Mouse (Mus musculus): Measurements from ENCODE around the gene Spag16.

The Spag16 gene

GRCm38 (mm10) chr1:70082208-70082878, 255.6 kb downstream of the Spag16 start:
- DNase-seq (ENCODE audit: low spot score in 2 of 2) = no peak

DNA sequence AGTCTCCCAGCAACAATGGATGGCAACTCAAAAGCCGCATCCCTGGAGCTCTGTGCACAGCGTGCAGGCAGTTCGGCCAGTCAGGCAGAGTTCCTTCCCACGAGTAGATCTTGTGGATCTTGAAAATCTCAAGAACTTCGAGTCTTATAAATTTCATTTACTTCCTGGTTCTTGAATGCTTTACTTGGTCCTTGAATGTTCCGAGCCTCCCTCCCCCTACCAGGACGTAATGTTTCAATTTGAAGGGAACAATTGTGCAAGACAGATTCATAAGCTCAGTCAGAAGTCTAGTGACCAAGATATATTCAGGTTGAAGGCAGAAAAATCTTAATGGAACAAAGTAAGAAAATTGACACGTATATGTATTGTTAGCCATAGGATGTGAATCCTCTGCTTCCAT, 277.9 kb downstream of the Spag16 start:
- no peak for DNase-seq (ENCODE audit: low spot score in 2 of 2)

DNA sequence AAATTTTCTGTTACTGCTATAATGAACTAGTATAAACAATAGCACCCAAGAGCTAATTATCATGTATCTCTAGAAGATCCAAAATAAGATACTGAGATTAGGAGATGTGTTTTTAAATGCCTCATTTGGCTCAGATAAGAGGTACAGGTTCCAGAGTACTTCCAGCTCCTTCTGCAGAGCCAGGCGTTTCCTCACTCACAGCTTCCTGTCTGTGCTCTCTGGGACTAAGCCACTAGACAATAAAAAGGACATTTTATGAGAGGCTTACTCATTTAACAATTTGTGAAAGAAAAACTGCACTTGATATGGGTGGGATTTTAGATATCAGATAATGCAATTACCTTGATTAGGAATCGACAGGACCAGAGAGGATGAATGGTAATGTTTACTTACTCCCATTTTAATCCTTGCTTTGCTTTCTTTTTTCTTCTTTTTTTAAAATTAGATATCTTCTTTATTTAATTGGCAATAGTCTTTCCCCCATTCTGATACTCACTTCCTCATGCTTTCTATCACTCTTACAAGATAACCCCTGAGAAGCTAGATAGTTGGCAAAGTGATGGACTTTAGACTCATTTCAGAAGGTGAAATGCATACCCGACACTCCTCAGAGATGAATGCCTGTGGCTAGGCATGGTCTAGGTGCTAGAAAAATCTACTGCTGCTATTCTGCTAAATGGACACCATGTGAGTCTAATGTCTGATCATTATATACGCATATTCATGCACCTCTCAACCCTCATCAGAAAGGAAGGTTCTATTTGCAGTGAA, 289.6 kb downstream of the Spag16 start:
- DNase-seq (ENCODE audit: low spot score in 2 of 2) = no peak

DNA sequence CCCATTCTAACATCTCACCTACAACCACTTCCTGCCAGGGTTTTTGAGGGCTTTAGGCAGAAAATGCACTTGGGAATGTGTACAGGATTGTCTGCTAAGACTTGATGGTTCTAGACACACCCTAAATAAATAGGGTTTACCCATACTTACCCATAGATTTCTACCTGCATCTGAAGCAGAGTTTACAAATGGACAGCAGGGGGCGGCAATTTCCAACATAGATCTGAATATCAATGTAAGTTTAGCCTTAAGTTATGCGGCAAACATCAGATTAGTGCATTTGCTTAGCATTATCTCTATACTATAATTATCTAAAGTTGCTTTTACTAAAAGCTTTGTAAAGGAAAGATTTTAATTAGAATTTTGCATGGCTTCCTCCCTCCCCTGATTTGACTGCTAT, 301.3 kb downstream of the Spag16 start:
- DNase-seq (ENCODE audit: low spot score in 2 of 2) = peak in 1 of 2 experiments; percentile 13

- no peak for DNase-seq (ENCODE audit: low spot score in 2 of 2)
Observed at GRCm38 (mm10) chr1:70135547-70135946, 308.8 kb downstream of the Spag16 start.

DNA sequence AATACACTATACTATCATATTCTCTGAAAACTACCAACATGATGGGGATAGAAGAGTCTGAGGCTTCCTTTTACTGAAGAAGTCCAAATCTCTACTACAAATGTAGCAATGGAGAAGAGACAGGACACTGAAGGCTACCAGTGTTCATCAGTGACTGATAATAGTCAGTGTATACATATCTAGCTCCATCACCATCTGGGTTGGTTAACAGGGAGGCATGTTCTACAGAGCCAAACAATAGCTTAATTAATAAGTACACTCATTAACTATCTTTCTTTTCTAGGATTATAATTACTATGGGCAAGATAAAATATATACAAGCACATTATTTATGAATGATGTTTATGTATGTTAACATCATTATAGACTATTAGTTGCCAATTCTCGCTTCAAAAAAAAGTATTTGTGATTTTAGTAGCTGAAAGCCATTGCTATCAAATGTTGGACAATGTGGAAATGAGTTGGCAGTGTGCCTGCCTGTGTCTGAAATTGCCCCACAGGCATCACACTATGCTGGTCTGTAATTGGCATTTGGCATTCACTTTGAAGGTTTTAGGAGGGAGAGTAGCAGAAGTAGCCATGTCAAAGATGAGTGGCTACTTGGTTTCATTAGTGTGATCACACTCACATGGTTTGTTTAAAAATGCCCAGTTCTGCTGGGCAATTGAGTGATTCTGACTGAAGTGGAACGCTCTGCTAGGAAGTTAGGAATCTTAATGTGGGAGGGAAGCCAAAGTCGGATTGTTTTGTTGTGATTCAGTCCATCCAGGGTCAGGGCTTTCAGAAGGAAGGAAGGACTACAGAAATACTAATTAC, 338.8 kb downstream of the Spag16 start:
- no peak for DNase-seq (ENCODE audit: low spot score in 2 of 2)

DNA sequence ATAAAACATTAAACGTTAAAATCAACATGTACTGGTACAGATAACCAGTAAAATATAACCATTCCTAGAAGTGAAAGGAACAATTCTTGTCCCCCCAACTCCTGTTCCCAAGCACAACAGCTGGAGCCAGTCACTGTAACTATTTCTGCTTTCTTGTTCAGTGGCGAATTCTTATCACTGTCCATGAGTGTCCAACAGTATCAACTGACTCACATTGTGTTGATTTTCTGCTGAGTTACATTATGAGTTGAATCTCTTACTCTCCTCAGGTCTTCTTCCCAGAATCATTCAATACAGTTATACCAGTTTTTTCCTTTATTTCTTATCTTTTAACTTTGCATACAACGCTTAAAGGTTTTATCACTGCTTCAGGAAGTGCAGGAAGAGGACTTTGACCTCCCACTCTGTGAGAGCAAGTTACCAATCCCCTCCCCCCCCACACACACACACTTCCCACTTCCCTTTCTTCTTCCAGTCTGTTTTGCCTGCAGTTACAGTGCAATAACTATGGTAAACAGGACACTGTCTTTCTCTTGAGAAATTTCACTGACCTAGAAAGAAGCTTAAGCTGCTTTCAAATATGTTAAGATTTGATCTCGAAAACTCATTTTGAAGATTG, 353.5 kb downstream of the Spag16 start:
- DNase-seq (ENCODE audit: low spot score in 2 of 2) = no peak

DNA sequence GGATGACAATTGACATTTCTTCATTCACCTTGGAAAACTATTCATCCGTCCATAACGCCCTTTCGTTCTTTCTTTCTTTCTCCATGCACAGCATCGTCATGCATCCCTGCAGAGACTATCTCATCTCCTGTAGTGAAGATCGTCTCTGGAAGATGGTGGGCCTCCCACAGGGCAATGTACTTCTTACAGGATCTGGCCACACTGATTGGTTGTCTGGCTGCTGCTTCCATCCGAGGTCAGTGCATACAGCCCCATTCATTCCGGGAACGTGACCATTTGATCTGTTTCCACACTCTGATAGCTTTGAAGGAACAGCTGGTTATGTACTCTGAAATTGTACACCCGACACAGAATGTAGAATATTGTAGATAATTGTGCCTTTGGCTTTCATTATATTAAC, 438.0 kb downstream of the Spag16 start:
- DNase-seq (ENCODE audit: low spot score in 2 of 2) = no peak

DNA sequence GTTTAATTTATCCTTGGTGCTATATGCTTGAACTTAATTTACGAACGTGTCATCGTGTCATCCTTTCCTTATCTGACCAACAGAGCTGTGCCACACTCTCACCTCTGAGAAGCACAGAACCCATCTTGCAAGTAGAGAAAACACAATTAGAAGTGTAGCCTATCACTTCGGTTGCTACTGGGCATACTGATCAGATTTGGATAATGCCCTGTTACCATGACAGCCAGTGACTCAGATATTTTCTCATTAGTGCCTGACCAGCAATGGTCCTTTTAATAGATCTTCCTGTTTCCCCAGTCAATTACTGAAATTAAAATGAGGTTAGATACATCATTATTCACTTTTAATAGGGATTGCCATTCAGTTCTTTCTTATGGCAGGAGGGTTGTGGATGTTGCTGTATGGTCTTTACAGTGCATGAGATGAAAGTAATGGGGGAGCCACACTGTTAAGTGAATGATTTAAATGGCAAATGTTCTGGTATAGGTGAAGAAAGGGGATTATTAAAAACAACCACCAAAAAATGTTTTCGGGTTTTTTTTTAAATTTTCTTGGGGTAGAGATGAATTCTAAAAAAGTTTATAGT, 439.2 kb downstream of the Spag16 start:
- no peak for DNase-seq (ENCODE audit: low spot score in 2 of 2)

DNA sequence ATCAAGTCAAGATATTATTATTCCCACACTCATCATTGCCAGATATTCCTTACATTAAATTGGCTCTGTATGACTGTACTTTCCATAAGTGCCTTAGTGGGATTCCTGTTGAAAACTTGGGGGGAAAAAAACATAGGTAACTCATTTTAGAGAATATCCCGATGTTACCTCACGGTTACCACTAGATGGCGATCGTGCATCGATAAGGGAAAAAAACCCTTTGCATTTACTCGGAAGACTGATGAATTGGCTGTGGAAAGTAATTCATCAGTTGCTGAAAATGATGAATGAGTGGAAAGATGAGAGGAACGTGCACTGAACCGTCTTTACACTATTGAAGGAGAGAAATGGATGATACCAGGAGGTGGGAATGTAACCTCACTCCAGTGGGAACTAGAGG, 443.4 kb downstream of the Spag16 start:
- peak in 1 of 2 experiments; percentile 22 for DNase-seq (ENCODE audit: low spot score in 2 of 2)

GRCm38 (mm10) chr1:70272753-70273152, 446.0 kb downstream of the Spag16 start:
- DNase-seq (ENCODE audit: low spot score in 2 of 2) = no peak

- DNase-seq (ENCODE audit: low spot score in 2 of 2) = no peak
Observed at GRCm38 (mm10) chr1:70279296-70279695, 452.5 kb downstream of the Spag16 start.

DNA sequence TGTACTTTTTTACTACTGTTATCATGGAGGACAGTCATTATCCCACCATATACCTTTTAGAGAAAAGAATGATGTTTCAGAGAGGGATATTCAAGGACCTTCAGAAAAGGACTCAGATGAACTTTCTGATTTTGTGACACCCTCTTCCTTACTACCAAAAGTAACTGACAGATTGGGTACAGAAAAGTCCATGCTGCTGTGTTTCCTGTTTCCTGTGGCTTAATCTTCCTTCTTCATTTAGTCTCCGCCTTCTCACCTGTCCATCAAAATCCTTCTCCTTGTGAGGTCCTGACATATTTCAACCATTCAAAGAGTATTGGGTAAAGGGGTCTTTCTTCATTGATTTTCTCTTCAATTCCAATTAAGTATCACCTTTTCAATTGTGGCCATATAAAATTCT, 456.6 kb downstream of the Spag16 start:
- DNase-seq (ENCODE audit: low spot score in 2 of 2) = no peak

- DNase-seq (ENCODE audit: low spot score in 2 of 2) = no peak
Observed at GRCm38 (mm10) chr1:70284140-70284539, 457.4 kb downstream of the Spag16 start.

- DNase-seq (ENCODE audit: low spot score in 2 of 2) = no peak
Observed at GRCm38 (mm10) chr1:70316128-70316765, 489.5 kb downstream of the Spag16 start.

DNA sequence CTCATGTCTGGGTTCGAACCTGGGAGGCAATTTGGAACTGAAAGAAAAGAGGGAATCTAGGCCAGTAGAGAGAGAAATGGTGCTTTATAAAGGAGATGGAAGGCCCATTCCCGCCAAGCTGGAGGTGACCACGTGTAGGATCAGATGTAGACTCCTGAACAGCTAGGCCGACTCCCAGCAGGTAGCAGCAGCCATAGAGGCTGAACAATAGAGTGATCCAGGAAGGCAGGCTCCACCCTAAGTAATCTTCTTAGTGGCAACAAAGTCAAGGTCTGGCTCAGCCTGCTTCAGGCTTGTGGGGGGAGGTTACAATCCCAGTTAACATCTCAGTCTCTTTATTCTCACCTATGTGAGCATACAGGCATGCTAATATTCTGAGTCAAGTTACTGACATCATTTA, 494.2 kb downstream of the Spag16 start:
- no peak for DNase-seq (ENCODE audit: low spot score in 2 of 2)

DNA sequence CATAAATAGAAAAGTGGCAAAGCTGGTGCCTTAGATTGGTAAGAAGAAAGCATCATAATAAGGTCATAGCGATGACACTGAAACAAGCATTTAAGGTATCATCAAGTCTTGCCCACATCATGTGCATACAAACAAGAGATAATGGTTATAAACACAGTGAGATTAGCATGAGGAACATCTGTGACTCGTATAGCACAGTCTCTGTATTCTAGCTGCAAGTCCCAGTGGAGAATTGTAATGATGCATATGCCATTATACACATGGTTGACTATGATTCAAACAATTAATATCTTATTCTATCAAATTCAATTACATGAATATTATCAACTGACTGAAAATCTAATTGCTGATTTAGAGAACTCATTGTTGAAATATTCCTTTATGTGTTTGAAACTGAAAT, 519.4 kb downstream of the Spag16 start:
- DNase-seq (ENCODE audit: low spot score in 2 of 2) = no peak

DNA sequence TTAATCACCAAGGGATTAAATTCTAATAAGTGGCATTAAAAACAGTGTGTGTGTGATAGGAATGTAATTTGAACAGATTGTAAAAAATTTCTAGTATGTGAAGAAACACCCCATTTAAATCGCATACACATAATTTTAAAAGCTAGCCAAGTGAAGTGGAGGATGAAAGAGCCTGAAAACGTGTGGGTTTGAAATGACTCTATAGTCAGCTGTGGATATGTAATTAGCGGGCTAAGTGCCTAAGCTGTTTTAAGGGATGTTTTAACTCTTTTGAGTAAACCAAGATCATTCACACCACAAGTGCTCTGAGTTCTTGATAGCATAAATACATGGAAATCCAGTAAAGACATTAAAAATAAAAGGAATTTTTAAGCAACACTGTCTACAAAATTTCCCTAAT, 524.6 kb downstream of the Spag16 start:
- no peak for DNase-seq (ENCODE audit: low spot score in 2 of 2)

DNA sequence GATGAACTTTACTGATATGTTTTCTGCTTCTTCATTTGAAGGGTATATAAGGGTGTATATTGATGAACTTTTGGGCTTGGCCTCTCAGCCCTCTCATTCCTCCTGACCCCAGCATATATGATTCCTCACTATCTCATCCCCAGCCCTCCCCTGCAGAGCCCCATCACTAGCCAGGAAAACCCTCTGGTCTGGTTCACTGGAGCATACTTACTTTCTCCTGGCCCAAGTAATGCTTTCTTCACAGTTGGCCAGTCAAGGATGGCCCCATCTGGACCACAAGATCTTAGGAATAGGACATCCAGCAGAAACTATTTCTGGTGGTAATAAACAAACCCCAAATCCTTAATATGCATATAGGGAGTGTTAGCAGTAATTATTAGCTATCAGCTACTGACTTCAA, 527.2 kb downstream of the Spag16 start:
- DNase-seq (ENCODE audit: low spot score in 2 of 2) = no peak

DNA sequence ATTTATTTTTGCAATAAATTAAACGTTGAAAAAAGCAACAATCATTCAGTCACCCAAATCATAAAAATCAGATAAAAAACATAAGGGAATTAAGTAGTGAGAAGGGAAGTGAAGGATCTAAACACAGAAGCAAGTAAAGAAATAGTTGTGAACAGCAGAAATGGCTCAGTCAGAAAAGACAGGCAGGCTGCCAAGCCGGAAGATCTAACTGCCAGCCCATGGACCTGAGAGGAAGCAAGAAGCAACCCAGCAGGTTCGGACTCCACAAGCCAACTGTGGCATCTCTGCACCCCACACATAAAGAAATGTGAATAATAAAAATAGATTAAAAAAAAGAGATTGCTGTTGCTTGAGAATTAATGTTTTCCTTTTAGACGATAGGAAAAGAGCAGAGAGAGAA, 545.0 kb downstream of the Spag16 start:
- DNase-seq (ENCODE audit: low spot score in 2 of 2) = no peak

DNA sequence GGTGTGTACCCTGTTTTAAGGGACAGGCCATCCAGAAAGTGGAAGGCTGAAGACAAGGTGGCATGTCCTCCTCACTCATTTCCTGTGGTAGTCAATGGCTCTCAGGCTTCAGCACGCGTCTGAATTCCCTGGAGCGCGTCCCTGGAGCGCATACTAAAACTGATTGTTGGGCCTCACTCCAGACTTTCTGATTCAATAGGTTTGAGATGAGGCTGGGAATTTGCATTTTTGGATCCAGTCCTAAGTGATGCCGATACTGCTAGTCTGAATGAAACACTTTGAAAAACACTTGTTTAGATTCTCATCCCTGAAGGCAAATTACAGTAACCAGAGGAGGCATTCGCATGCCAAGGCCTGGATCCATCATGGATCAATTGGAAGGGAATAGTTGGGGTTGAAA, 553.3 kb downstream of the Spag16 start:
- no peak for DNase-seq (ENCODE audit: low spot score in 2 of 2)
